Mouse (Mus musculus) heart, embryonic 15.5 days (tissue): Measurements from ENCODE around the gene Gm960. TPM values are rescaled to one million over a fixed set of nuclear protein-coding genes. Genes with fewer than 3 reads are reported as not detected.
"Not testable (repeated sequence)": the region's sequence is repeated elsewhere in the genome, so short reads cannot be mapped to it uniquely, and the experiment has no call there.

ENCODE experiments used
- ATAC-seq: fragments of 200-750 bp; cut with Nextera tagmentation; replicated peaks from 2 replicates; pipeline ENCODE4 v1.8.0; 2017; ENCODE audit warnings: low read depth, moderate TSS enrichment; ENCODE audit not compliant: insufficient number of reproducible peaks, insufficient read depth, low FRiP score
- H3K27ac ChIP-seq: fragments of 300-500 bp; sonication (generic); 2 replicates; pipeline ENCODE4 v1.5.1; 2015; ENCODE audit warnings: mild to moderate bottlenecking, inconsistent platforms
- H3K27me3 ChIP-seq: fragments of 300-500 bp; sonication (generic); 2 replicates; pipeline ENCODE4 v1.6.1; 2015; ENCODE audit warnings: inconsistent platforms
- H3K36me3 ChIP-seq: fragments of 300-500 bp; sonication (generic); 2 replicates; pipeline ENCODE4 v1.6.1; 2015; ENCODE audit warnings: mild to moderate bottlenecking, inconsistent platforms
- H3K4me1 ChIP-seq: fragments of 300-500 bp; sonication (generic); replicated peaks from 2 replicates; pipeline ENCODE4 v1.6.1; 2015; ENCODE audit warnings: inconsistent platforms
- H3K4me2 ChIP-seq: fragments of 300-500 bp; sonication (generic); 2 replicates; pipeline ENCODE4 v1.6.1; 2015; ENCODE audit warnings: inconsistent platforms, mild to moderate bottlenecking, moderate library complexity
- H3K4me3 ChIP-seq: fragments of 300-500 bp; sonication (generic); 2 replicates; pipeline ENCODE4 v1.5.1; 2015; ENCODE audit warnings: mild to moderate bottlenecking, inconsistent platforms
- H3K9ac ChIP-seq: fragments of 300-500 bp; sonication (generic); 2 replicates; pipeline ENCODE4 v1.6.1; 2015; ENCODE audit warnings: mild to moderate bottlenecking, inconsistent platforms
- H3K9me3 ChIP-seq: fragments of 300-500 bp; sonication (generic); replicated peaks from 2 replicates; pipeline ENCODE4 v1.6.1; 2016; ENCODE audit warnings: inconsistent platforms
- WGBS: fragments of 180-500 bp; shearing (Covaris S2); methylation state at CpG from one replicate; pipeline ENCODE4 v1.1.7; 2015; ENCODE audit warnings: mixed read lengths; 5-methylcytosine and 5-hydroxymethylcytosine counted together
- microRNA-seq: library from miRNA; unstranded; fragments of <30 nt; microRNA quantifications from one replicate; pipeline ENCODE4, GENCODE M21; 2016
- polyA plus RNA-seq: library from polyadenylated mRNA; unstranded; fragments of >200 nt; fragmentation: Nextera tagmentation; extraction: Ambion mirVana; gene quantifications from 2 replicates; pipeline ENCODE4 v1.2.1, GENCODE M21; 2015

The Gm960 gene
- polyA plus RNA-seq, 1 experiment from 2014 or later = 0.48 TPM

GRCm38 (mm10) chr19:4587426-4587825 is 111.0 kb downstream of the Gm960 start:
- Histone ChIP-seq H3K9ac (no peak overlapping the region), H3K9me3 (no peaks in the 10 kb centered on the region), H3K4me1 (no peaks in the 10 kb centered on the region; the same call in none of the 2 replicates), H3K4me2 (no peak overlapping the region), H3K4me3 (no peak overlapping the region), H3K27ac (no peak overlapping the region), H3K36me3 (no peaks in the 10 kb centered on the region), H3K27me3 (no peaks in the 10 kb centered on the region)
- ATAC-seq = no peak
- 48% methylated on average over 2 of the region's 2 CpGs for WGBS

- not testable (repeated sequence) for H3K27ac ChIP-seq, H3K27me3 ChIP-seq, ATAC-seq, H3K4me3 ChIP-seq, H3K36me3 ChIP-seq, H3K9ac ChIP-seq, H3K4me2 ChIP-seq, H3K9me3 ChIP-seq, H3K4me1 ChIP-seq
These were observed 111.7 kb downstream of the Gm960 start for GRCm38 (mm10) chr19:4586783-4587182.

GRCm38 (mm10) chr19:4583856-4584255 is 114.6 kb downstream of the Gm960 start:
- Histone ChIP-seq H3K27me3 (no peaks in the 10 kb centered on the region), H3K36me3 (no peaks in the 10 kb centered on the region), H3K9ac (no peak overlapping the region), H3K27ac (no peak overlapping the region), H3K9me3 (no peaks in the 10 kb centered on the region), H3K4me2 (no peak overlapping the region), H3K4me3 (no peak overlapping the region), H3K4me1 (no peaks in the 10 kb centered on the region)
- ATAC-seq = no peak
- 51% methylated on average over 2 of the region's 2 CpGs for WGBS

- Histone ChIP-seq H3K36me3 (no peaks in the 10 kb centered on the region), H3K27me3 (no peaks in the 10 kb centered on the region), H3K27ac (no peak overlapping the region), H3K9ac (no peak overlapping the region), H3K4me2 (no peak overlapping the region), H3K4me3 (no peak overlapping the region), H3K9me3 (no peaks in the 10 kb centered on the region), H3K4me1 (no peaks in the 10 kb centered on the region)
- no peak for ATAC-seq
- 78% methylated on average over 5 of the region's 5 CpGs for WGBS
These were observed 119.2 kb downstream of the Gm960 start for GRCm38 (mm10) chr19:4579296-4579695.

- Histone ChIP-seq H3K27ac (no peak overlapping the region), H3K27me3 (no peaks in the 10 kb centered on the region), H3K4me2 (no peak overlapping the region), H3K9ac (no peak overlapping the region), H3K36me3 (no peaks in the 10 kb centered on the region), H3K9me3 (no peaks in the 10 kb centered on the region), H3K4me1 (no peaks in the 10 kb centered on the region), H3K4me3 (no peak overlapping the region)
- 43% methylated on average over 2 of the region's 2 CpGs for WGBS
- no peak for ATAC-seq
These were observed 119.7 kb downstream of the Gm960 start for GRCm38 (mm10) chr19:4578799-4579198.

Small RNA genes within 50 kb of the gene (microRNA-seq; reads per million reads assigned to microRNA genes)
- gene Mir6986 = not detected

Other genes starting within 250 kb of the Gm960 start
- gene Syt12, start 221.2 kb downstream of the Gm960 start, polyA plus RNA-seq = 0.68 and 0.98 TPM in 2 replicates
- not detected in 2 replicates for gene 2010003K11Rik, start 200.1 kb downstream of the Gm960 start, polyA plus RNA-seq
- 10.5 and 16.8 TPM in 2 replicates for gene Pcx, start 188.2 kb downstream of the Gm960 start, polyA plus RNA-seq
- gene Lrfn4, start 83.0 kb downstream of the Gm960 start, polyA plus RNA-seq = 3.2 and 4.0 TPM in 2 replicates
- 34.5 and 41.4 TPM in 2 replicates for gene Rce1, start 73.0 kb downstream of the Gm960 start, polyA plus RNA-seq
- 0.18 and 0.56 TPM in 2 replicates for gene Sptbn2, start 12.5 kb upstream of the Gm960 start, polyA plus RNA-seq
- gene Rbm4b, start 57.8 kb upstream of the Gm960 start, polyA plus RNA-seq = 30.8 and 36.3 TPM in 2 replicates
- 42.2 and 54.1 TPM in 2 replicates for gene Rbm4, start 95.2 kb upstream of the Gm960 start, polyA plus RNA-seq
- gene Gm21992, start 112.9 kb upstream of the Gm960 start, polyA plus RNA-seq = 22.6 and 30.5 TPM in 2 replicates
- gene Rbm14, start 113.0 kb upstream of the Gm960 start, polyA plus RNA-seq = 40.2 and 51.1 TPM in 2 replicates
- 33.4 and 41.7 TPM in 2 replicates for gene Ccs, start 140.7 kb upstream of the Gm960 start, polyA plus RNA-seq
- gene Ccdc87, start 140.7 kb upstream of the Gm960 start, polyA plus RNA-seq = 0.04 and 0.05 TPM in 2 replicates
- gene Ctsf, start 156.5 kb upstream of the Gm960 start, polyA plus RNA-seq = 37.4 and 42.6 TPM in 2 replicates
- gene Actn3, start 179.2 kb upstream of the Gm960 start, polyA plus RNA-seq = 2.1 and 9.1 TPM in 2 replicates
- 6.6 and 9.9 TPM in 2 replicates for gene Zdhhc24, start 180.0 kb upstream of the Gm960 start, polyA plus RNA-seq
- gene Bbs1, start 208.0 kb upstream of the Gm960 start, polyA plus RNA-seq = 2.2 and 2.7 TPM in 2 replicates
- gene Dpp3, start 229.6 kb upstream of the Gm960 start, polyA plus RNA-seq = 63.6 and 84.8 TPM in 2 replicates
- 0.38 and 0.52 TPM in 2 replicates for gene Peli3, start 244.5 kb upstream of the Gm960 start, polyA plus RNA-seq